Mouse (Mus musculus): ENCODE results near the gene Sept9.

Gene Sept9

DNA sequence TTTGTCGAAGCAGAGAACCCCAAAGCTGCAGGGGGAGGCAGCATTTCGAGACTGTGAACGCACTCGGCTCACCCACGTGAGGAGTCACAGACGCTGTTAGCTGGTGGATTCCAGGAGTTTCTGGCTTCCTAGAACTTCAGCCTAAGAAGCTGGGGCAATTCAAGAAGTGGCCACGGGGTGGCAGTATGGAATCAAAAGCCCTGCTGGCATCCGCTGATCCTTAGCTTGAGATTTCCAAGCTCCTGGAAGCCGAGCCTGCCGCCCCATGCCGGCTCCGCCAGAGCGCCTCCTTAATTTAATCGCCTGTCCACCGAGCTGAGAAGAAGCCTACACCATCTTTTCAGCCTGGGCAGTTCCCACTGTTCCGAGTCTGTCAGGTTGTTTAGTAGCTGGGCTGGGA is 185.4 kb downstream of the Sept9 start:
- peak; percentile 79 for DNase-seq

DNA sequence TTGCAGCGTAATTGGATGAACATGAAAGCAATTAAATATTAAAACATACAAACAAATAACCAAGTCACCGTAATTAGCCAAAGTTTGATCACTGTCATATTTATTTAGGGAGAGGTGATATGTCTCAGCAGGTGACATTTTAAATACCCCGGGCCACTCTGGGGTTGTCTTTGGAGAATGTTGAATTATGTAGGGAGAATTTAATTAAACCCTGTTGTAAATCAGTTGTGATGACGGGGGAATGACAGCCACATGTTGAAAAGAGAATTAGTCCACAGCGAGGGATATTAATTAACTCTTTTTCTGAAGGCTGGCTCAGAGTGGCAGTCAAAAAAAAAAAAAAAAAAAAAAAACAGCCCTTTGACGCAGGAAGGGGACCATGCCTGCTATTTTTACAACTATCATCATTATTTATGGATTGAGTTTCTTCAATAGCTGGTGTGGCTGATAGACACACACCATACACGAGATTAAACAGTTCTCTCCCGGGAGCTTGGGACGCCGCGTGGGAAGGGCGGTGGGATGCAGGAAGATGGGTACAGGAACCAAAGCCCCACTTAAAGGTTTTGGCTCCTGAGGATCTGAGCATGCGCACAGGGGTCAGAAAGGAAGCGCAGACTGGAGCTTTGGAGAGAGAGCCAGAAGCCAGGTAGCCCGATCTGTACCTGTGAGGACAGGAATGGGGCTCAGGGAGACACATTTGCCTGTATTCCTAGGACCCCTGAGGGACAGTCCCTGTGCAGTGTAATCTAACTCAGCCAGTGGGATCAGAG is 186.1 kb downstream of the Sept9 start:
- DNase-seq: no peak

DNA sequence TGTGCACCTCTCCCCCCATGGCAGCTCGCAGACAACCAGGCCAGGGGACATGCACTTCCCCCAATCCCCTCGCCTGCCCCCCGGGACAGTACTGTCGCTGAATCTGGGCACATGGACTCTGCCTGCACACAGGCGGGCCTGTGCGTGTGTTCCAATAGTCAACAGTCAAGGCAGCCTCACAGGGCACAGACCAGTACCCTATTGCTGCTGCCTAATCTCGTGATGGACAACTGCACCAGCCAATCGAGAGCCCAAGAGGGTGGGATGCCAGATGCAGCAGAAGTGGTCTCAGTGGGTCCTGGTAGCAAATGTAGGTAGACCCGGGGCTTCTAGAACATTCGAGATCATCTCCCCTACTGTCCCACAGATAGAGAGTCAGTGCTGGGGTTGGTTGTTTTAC is 187.8 kb downstream of the Sept9 start:
- DNase-seq: no peak

DNA sequence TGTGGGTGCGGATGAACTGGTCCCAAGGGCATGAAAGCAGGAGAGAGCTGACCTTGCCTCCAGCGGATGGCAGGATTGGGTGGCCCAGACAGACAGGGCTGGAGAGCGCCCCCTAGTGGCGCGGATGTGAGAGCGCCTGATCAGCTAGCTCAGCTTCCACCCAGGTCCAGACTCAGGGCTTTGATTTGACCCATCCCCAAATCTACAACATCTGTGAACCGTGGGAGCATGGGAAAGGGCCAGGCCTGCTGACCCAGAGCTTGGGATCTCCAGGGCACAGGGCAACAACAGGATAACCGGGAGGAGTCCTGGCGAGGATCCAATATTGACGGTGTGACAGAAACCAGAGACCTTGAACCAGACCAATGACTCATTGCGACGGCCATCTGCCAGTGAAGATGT is 190.5 kb downstream of the Sept9 start:
- DNase-seq: peak; percentile 61

DNA sequence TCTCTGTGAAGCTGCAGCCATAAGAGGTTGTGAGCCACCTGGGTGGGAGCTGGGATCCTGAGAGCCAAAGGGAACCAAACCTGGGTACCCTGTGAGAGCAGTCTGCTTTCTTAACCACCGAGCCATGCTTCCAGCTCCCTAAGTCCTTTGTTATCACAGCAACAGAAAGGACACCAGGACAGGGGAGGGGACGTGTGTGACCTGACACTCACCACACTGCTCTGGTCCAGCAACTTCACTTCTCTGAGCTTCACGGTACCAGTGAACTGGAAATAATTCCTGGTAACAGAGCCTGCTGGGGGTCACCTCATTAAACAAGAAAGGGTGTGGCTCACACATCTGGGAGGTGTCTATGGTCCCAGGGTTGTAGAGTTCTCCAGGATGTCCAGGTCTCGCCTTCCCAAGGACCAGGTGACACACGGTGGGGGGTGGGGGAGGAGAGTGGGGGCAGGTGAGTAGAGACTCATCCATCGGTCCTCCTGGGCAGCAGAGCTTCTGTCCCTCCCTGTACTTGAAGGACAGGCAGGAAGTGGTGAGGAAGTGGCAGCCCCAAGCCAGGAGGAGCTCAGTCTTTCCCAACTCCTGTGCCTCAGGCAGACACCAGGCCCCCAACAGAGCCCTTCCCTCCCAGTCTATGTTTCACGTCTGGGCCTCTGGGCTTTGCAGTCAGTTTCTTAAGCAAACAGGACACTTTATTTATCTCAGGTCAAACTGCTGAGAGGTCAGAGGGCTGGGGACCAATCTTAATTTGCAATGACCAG is 191.5 kb downstream of the Sept9 start:
- DNase-seq: no peak

DNA sequence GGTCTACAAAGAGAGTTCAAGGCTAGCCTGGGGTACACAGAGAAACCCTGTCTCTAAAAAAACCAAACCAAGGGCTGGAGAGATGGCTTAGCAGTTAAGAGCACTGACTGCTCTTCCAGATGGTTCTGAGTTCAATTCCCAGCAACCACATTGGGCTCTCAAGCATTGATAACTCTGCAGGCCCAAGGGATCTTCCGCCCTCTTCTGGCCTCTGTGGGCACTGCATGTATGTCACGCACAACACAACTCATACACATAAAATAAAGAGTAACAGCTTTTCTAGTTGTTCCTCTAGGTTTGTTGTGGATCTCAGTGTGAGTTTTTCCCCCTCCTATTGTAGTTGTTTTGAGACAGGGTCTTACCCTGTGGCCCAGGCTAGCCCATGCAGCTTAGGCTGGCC is 192.8 kb downstream of the Sept9 start:
- DNase-seq: peak; percentile 36

DNA sequence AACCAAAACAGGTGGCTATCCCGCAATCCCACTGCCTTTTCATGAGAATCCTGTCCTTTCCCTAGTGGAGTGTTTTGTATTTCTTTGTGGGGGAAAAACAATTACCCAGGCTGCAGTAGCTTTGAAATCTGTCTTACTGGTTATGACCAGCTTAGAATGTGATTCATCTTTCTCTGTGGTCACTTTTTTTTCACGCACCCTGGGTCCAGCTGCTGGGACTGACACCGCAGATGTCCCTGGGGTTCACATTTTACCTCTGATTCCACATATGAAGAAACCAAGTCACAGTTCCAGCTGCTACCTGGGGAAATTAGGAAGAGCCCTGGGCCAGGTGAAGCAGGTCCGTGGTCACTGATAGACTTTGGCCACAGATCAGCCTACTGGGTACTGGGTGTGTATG is 194.3 kb downstream of the Sept9 start:
- DNase-seq: no peak

DNA sequence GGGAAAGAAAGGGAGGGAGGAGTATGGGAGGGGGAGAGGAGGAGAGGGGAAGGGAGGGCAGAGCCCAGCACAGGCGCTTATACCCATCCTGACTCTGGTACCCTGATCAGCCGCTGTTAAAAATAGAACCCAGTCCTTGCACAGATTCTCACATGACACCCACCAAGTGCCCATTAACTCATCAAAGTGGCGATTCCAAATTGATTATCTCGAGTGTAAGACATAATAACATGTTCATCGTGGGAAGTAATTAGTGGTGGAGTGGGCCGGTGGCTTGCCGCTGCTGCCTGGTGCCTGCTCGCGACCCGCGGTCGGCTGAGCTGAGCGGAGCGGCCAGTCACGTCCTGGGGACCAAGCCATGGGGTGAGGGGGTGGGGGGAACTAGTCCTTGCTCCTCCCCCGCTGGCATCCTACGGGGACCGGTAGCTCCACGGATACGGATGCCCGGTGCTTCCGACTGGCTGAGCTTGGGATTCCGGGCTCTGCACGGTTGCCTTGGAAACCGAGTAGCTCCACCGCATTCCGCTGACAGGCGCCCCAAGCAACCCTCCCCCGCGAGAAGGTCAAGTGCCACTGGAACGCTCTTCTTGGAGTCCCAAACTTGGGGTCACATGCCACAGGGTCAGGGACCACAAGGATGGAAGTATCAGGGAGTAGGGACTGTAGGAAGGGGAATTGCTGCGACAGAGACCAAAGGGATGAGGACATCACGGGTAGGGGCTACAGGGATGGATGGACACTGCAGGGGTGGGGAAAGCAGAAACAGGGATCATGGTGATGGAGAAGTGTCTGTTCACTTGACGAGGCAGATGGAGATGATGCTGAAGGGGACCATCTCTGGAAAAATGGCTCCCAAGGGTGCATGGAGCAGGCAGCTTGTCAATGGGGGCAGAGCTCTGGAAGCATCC is 195.0 kb downstream of the Sept9 start:
- no peak for DNase-seq

DNA sequence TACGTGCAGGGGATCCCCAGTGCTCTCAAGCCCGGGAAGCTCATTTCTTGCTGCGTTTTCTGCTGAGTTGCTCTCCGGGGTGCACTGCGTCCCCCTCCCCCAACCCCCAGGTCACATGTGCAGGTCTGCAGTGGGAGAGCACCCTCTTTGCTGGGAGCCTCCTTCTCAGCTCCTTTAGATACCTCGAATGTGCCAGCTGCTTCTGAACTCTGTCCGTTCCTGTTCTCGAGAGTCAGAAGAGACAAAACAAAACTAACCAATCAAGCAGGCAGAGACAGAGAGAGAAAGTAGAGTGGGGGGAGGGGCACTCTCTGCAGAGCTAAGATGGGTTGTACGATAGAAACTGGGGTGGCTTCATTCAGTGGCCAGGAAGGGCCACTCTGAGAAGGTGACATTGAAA is 195.8 kb downstream of the Sept9 start:
- no peak for DNase-seq

DNA sequence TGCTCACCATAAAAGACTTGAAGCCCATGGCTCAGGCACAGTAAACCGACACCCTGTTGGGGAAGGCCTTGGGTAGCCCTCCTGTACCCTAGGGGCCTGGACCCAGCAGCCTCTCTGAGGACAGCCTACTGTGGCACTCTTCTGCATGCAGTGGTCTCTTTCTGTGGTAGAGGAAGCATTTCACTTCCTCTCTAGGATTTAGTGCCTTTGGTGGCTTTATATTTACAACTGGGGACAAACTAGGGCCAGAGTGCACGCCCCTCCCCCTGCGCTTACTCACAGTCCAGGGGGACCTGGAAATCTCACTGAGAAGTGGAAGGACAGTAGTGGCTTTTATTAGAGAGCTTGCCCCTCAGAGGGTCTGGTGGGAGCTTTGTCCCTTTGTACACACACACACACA is 197.5 kb downstream of the Sept9 start:
- no peak for DNase-seq

DNA sequence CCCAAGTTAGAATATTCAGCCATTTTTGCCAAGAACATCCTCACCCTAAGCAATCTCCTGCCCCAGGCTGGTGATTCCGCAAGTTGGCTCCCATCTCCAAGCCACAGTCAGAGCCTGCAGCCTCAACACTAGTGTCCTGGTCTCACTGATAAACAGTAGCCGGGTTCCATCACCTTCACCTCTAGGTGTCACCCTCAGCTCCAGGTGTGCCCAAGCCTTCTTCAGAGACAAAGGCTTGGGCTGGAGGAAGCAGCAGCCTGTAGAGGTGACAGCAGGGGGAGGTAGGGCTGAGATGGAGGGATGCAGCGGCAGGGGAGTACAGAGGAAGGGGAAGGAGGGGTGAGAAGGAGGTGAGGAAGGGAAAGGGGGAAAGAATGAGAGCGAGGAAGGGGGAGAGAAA is 198.3 kb downstream of the Sept9 start:
- no peak for DNase-seq

DNA sequence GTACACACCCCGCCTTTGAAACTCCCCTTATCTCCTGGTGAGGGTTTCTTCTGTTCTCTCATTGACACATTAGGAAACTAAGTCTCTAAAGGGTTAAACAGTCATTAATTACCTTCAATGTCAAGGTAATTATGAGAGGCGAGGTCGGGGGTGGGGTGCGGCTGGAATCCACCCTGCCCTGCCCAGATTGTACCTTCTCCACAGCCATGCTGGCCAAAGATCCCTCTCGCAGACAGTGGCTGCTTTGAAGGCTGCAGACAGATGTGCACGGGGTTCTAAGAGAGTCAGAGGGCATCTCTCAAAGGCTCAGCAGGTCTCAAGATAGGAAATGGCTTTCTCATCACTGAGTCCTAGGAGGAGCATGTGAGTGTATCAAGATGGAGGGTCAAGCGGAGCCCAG is 198.7 kb downstream of the Sept9 start:
- DNase-seq: no peak

DNA sequence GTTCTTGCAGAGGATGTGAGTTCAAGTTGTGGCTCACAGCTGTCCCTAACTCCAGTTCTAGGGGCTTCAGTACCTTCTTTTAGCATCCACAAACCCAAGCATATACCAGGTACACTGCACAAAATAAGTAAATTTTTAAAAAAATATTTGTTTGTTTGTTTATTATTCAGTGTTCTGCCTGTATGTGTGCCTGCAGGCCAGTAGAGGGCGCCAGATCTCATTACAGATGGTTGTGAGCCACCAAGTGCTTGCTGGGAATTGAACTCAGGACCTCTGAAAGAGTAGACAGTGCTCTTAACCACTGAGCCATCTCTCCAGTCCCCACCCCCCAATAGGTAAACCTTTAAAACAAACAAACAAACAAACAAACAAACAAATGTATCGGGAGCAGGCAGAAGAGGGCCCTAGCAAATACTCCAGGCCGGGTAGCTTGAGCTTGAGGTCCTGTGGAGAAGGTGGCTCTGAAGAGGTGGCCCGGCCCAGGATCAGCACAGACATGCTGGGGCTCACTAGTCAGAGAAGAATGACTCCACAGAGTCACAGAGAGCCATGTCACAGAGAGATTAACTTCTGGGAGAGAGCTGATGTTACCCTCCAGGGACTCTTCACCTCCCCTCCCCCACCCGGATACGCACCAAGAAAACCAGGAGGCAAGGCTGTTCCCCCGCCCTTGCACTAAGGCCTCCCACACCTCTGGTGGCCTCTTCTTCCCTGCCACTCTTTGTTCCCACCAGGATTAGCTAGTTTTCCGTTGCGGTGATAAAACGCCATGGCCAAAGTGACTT is 202.3 kb downstream of the Sept9 start:
- no peak for DNase-seq

DNA sequence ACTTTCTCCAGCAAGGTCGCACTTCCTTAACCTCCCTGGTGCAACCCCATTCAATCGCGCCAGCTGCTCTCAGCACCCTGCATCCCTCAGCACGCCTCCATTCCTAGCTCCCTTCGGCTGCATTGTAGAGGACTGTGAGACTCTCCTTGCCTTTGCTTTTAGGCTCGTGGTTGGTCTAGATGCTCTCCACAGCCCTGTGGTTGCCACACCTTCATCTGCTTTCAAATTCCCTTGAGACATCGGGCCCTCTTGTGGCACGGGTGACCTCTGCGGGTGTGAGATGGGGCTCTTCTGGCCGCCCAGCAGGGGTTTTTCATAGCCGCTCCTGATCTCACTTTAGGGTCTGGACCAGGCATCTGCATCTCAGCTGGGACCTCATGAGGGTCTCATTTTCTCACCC is 203.1 kb downstream of the Sept9 start:
- no peak for DNase-seq

DNA sequence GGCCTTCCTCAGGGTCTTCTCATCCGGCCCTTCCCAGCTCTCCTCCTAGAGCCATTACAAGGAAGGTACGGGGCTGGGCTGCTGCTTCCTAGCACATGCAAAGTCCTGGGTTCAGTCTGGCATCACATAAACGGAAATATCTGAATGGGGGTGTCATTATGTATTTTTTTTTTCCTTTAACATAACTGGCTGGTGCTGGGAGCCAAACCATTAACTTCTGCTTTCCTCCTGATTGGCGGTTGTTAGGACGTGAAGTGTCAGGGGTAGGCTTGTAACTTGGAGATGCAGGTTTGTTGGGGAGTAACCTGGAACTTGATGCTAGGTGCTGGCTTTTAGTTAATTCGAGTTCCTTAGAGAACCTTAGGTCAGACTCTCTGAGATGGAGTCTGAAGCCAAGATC is 203.6 kb downstream of the Sept9 start:
- no peak for DNase-seq

DNA sequence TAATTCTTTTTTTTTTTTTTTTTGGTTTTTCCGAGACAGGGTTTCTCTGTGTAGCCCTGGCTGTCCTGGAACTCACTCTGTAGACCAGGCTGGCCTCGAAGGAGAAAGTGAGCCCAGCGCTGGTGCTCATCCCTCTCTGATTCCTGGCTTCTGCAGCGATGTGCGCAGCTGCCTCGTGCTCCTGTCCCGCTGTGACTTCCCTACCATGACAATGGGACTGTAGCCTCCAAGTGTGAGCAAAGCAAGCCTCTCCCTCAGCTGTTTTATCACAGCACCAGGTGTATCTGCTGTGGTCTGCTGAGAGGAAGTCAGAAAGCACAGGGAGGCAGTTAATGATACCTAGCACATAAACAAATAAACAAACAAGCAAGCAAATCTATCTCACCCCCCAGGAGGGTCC is 204.3 kb downstream of the Sept9 start:
- no peak for DNase-seq

DNA sequence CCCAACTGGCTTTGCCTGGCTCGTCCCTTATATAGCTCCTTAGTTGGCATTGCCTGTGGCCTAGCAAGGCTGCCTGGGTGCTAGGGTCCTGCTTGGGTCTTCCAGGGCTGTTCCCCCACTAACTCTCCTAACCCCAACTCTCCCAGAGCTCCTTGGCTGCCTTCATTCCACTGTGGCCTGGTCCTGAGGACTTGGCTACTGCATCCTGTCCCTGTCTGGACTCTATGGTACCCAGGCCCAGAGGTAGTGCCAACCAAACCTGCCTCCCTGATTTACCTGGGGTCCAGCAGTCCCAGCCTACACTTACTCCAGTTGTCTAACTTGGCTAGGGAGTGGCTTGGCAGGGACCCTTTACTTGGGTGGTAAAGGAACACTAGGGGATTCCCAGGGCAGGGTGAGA is 207.2 kb downstream of the Sept9 start:
- no peak for DNase-seq

DNA sequence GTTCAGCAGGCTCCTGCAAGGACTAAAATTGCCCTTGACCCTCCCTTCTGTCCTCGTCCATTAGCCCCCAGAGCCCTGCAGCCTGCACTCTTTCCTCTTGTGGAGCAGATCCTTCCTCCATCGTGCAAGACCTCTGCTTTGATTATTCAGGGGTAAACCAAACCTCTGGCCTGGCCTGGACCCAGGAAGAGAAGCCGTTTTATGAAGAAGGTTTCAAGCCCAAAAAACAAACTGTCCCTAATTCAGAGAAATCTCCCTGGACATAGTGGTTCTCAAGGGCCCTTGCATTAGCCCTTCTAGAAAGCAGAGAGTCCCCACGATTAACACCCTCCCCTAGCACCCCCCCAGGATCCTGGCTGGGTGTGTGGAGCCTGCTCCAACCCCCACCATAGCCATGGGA is 207.7 kb downstream of the Sept9 start:
- DNase-seq: no peak

DNA sequence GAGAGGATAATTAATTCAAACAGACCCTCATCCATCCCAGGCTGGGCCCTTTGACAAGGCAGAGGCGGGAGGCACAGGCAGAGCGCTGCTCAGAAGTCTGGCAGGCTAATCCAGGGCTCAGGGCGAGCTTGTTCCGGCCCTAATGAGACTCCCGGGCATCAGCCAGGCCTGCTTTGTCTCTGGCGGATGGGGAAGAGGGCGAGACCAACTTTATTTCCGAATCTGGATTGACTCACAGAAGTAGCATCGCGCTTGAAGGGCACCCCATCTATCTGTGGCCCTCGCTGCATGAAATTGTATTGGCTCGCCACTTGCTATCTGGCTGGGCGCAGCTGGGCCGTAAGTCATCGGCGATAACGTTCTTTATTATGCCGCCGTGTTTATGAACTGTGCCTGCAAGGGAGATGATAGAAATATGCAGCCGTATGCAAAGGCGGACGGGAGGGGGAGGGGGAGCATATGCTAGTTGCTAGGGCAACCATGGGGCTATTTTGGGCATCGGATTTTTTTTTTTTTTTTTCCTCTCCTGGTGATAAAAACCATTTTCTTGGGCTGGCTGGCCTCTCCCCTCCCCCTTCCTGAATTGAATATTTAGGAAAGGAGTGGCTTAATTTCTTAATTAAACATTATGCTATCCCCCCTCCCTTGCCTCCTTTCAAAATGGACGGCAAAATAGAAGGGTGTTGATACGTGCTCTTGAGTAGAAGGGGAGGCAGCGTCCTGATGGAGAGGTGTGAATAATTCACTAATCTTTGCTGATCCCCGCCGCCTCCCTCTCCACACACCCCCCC is 208.4 kb downstream of the Sept9 start:
- DNase-seq: peak; percentile 74

DNA sequence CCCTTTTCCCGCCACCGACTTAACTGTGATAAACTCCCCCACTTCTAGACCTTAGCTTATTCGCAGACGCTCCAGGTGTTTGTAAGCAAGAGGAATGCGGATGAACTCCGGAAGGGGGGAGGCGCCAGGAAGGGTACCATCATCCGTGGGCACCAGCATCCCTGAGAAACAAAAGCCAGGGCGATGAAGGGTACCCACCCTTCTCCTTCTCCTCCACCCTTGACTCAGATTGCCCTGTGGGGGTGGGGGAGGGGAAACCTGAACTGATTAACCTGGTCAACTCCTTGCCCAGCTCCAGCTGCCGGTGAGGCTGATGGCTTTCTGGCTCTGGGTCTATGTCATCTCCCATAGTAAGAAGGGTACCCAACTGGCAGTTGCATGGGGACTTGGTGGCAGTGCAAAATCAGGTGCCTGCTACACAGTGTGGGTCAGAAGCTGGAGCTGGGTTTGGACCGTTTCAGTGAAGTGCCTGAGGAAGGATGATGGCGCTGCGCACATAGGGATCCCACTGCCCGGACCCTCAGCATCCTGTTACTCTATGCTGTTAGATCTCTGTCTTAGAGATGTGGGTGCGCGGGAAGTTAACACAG is 209.1 kb downstream of the Sept9 start:
- no peak for DNase-seq

DNA sequence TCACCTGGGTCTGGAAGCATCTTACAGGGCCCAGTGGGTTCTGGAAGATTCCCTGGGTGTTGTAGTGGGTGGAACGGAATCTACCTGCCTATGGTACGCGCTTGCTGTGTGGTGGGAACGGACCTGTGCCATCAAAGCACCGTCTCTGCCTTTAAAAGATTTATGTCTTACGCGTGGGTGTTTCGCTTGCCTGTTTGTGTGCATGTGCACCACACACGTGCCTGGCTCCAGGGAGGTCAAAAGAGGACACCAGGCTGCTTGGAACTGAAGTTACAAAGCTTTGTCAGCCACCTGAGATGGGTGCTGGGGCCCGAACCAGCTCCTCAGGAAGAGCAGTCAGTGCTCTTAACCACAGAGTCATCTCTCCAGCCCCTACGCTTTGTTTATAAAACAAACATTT is 209.9 kb downstream of the Sept9 start:
- DNase-seq: no peak
